Mouse (Mus musculus): ENCODE results near the gene Gm20431.
A peak's percentile ranks its signal among the peaks of the same experiment; 100 is the strongest.
"Not testable (repeated sequence)": the region's sequence is repeated elsewhere in the genome, so short reads cannot be mapped to it uniquely, and the experiment has no call there.

Gm20431 gene

GRCm38 (mm10) chr2:167629665-167630209, 31.6 kb downstream of the Gm20431 start:
- no peak for DNase-seq

- DNase-seq, result peak; percentile 41
These were observed 32.4 kb downstream of the Gm20431 start for GRCm38 (mm10) chr2:167628872-167629271.

GRCm38 (mm10) chr2:167627019-167627418, 34.3 kb downstream of the Gm20431 start:
- DNase-seq, result no peak

- no peak for DNase-seq
These were observed 35.6 kb downstream of the Gm20431 start for GRCm38 (mm10) chr2:167625670-167626069.

- no peak for DNase-seq
These were observed 36.8 kb downstream of the Gm20431 start for GRCm38 (mm10) chr2:167624368-167625075.

- DNase-seq, result no peak
These were observed 38.3 kb downstream of the Gm20431 start for GRCm38 (mm10) chr2:167622965-167623364.

GRCm38 (mm10) chr2:167622352-167622751, 38.9 kb downstream of the Gm20431 start:
- no peak for DNase-seq

GRCm38 (mm10) chr2:167621255-167622087, 39.8 kb downstream of the Gm20431 start:
- DNase-seq, result no peak

GRCm38 (mm10) chr2:167617472-167617871, 43.8 kb downstream of the Gm20431 start:
- DNase-seq, result no peak

- no peak for DNase-seq
These were observed 44.3 kb downstream of the Gm20431 start for GRCm38 (mm10) chr2:167617034-167617433.

GRCm38 (mm10) chr2:167613335-167613734, 48.0 kb downstream of the Gm20431 start:
- not testable (repeated sequence) for DNase-seq

- no peak for DNase-seq
These were observed 49.2 kb downstream of the Gm20431 start for GRCm38 (mm10) chr2:167612122-167612521.

GRCm38 (mm10) chr2:167611287-167611686, 50.0 kb downstream of the Gm20431 start:
- no peak for DNase-seq

- DNase-seq, result no peak
These were observed 54.6 kb downstream of the Gm20431 start for GRCm38 (mm10) chr2:167606745-167607123.

- DNase-seq, result no peak
These were observed 55.2 kb downstream of the Gm20431 start for GRCm38 (mm10) chr2:167605817-167606744.

GRCm38 (mm10) chr2:167605178-167605794, 56.0 kb downstream of the Gm20431 start:
- peak; percentile 91 for DNase-seq

- DNase-seq, result no peak
These were observed 58.3 kb downstream of the Gm20431 start for GRCm38 (mm10) chr2:167602978-167603377.

GRCm38 (mm10) chr2:167602364-167602763, 58.9 kb downstream of the Gm20431 start:
- no peak for DNase-seq

- DNase-seq, result no peak
These were observed 60.8 kb downstream of the Gm20431 start for GRCm38 (mm10) chr2:167600481-167600995.

GRCm38 (mm10) chr2:167599917-167600316, 61.4 kb downstream of the Gm20431 start:
- DNase-seq, result no peak

GRCm38 (mm10) chr2:167599195-167599594, 62.1 kb downstream of the Gm20431 start:
- no peak for DNase-seq

All from right cerebral cortex, postnatal 14 days (tissue).